Mouse (Mus musculus) embryonic facial prominence, embryonic 11.5 days (tissue): ENCODE results near the gene Cfc1. TPM values are rescaled to one million over a fixed set of nuclear protein-coding genes. Genes with fewer than 3 reads are reported as not detected.
"Not testable (repeated sequence)": the region's sequence is repeated elsewhere in the genome, so short reads cannot be mapped to it uniquely, and the experiment has no call there.

Source experiments
- ATAC-seq: fragments of 200-750 bp; cut with Nextera tagmentation; replicated peaks from 2 replicates; pipeline ENCODE4 v1.8.0; 2017; ENCODE audit warnings: low read depth; ENCODE audit not compliant: insufficient number of reproducible peaks, low FRiP score, low TSS enrichment
- DNase-seq: peaks from one replicate; pipeline ENCODE4 v3.0.0-alpha.2; 2015; ENCODE audit warnings: low spot score
- H3K27ac ChIP-seq: fragments of 300-500 bp; sonication (generic); replicated peaks from 2 replicates; pipeline ENCODE4 v1.5.1; 2014; ENCODE audit warnings: mild to moderate bottlenecking, low read depth, low read length, control low read depth
- H3K27me3 ChIP-seq: fragments of 300-500 bp; sonication (generic); 2 replicates; pipeline ENCODE4 v1.6.1; 2014; ENCODE audit warnings: mild to moderate bottlenecking, low read length, moderate library complexity, mixed read lengths; ENCODE audit not compliant: control insufficient read depth, insufficient read depth
- H3K36me3 ChIP-seq: fragments of 300-500 bp; sonication (generic); replicated peaks from 2 replicates; pipeline ENCODE4 v1.6.1; 2014; ENCODE audit warnings: low read depth, mild to moderate bottlenecking, low read length, moderate library complexity, mixed read lengths; ENCODE audit not compliant: control insufficient read depth, insufficient read depth
- H3K4me1 ChIP-seq: fragments of 300-500 bp; sonication (generic); 2 replicates; pipeline ENCODE4 v1.6.1; 2014; ENCODE audit warnings: low read length, mixed read lengths; ENCODE audit not compliant: control insufficient read depth, insufficient read depth
- H3K4me2 ChIP-seq: fragments of 300-500 bp; sonication (generic); 2 replicates; pipeline ENCODE4 v1.6.1; 2014; ENCODE audit warnings: low read depth, mild to moderate bottlenecking, control low read depth, low read length, moderate library complexity
- H3K4me3 ChIP-seq: fragments of 300-500 bp; sonication (generic); 2 replicates; pipeline ENCODE4 v1.5.1; 2014; ENCODE audit warnings: low read depth, low read length, control low read depth
- H3K9ac ChIP-seq: fragments of 300-500 bp; sonication (generic); replicated peaks from 2 replicates; pipeline ENCODE4 v1.6.1; 2014; ENCODE audit warnings: mild to moderate bottlenecking, control low read depth, low read length
- H3K9me3 ChIP-seq: fragments of 300-500 bp; sonication (generic); replicated peaks from 2 replicates; pipeline ENCODE4 v1.6.1; 2016; ENCODE audit warnings: mild to moderate bottlenecking, low read length, inconsistent platforms, mixed read lengths; ENCODE audit not compliant: control insufficient read depth
- WGBS: fragments of 180-500 bp; shearing (Covaris S2); extraction: QIAGEN DNeasy Blood & Tissue Kit; methylation state at CpG from one replicate; pipeline ENCODE4 v1.1.7; 2014; 5-methylcytosine and 5-hydroxymethylcytosine counted together
- polyA plus RNA-seq: library from polyadenylated mRNA; unstranded; fragments of >200 nt; fragmentation: Nextera tagmentation; extraction: Ambion mirVana; gene quantifications from 2 replicates; pipeline ENCODE4 v1.2.1, GENCODE M21; 2014

Gene Cfc1
- polyA plus RNA-seq, 1 experiment from 2014 or later, result not detected

DNA sequence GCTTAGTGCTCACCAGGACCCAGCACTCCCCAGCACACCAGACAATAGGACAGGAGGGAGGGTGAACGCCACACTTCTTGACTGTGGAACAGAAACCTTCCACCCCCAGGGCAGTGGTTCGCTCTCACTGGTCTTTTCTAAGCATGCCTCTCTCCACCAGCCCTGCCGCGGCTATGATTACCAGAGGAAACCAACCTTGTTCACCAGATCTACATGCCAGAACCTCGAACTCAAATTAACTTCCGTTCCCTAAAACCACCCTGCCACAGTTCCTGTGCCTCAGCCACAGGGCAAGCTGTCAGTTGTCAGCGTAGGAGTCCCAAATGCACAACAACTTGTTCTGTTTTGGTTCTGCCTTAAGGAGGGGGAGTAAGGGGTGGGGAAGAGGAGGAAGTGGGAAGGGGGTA is 24.9 kb upstream of the Cfc1 start:
- Histone ChIP-seq H3K4me2 (peak overlapping the region; percentile 25), H3K36me3 (no peaks in the 10 kb centered on the region), H3K27me3 (no peaks in the 10 kb centered on the region), H3K9me3 (no peaks in the 10 kb centered on the region), H3K27ac (no peak overlapping the region), H3K4me3 (no peak overlapping the region), H3K9ac (no peak overlapping the region), H3K4me1 (no peaks in the 10 kb centered on the region)
- ATAC-seq, result no peak
- DNase-seq, result peak; percentile 19
- WGBS, result 5% methylated on average over 7 of the region's 7 CpGs

DNA sequence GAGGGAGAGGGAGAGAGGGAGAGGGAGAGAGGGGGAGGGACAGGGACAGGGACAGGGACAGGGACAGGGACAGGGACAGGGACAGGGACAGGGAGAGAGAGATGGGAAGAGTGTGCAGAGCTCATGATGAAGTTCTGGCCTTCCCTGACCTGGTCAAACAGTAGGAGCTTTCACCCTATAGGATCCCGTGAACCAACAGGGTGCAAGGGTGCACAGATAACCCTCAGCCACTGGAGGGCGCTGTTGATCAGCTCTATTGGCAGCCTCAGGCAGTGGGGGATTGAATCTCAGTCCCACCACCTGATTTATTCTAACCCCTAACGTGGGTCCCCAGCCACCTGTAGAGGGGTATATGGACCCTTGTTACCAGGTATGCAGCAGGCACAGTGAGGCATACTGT is 24.4 kb upstream of the Cfc1 start:
- Histone ChIP-seq H3K4me1 (no peaks in the 10 kb centered on the region), H3K9me3 (no peaks in the 10 kb centered on the region), H3K4me2 (no peak overlapping the region), H3K27me3 (no peaks in the 10 kb centered on the region), H3K36me3 (no peaks in the 10 kb centered on the region), H3K27ac (no peak overlapping the region), H3K4me3 (no peak overlapping the region), H3K9ac (no peak overlapping the region)
- ATAC-seq (no peak; the same call in 1 of the 2 replicates), DNase-seq (peak; percentile 64)
- WGBS, result 6% methylated on average over 3 of the region's 3 CpGs

DNA sequence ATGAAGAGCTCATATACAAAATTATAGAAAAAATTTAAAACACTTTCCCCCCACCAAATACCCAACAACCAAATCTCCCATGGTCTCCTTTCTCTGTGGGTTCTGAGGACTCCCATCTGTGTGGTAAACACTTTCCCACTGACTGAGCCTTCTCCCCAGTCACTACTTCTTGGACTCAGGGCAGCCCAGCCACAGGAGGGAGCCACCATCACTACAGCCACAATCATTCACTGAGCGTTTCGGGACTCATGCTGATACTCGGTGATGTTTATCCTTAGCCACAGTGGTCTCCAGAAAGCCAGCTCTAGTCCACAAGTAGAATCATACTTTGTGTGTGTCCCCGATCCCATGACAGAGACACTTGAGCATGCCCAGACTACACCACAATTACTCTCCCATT is 22.4 kb upstream of the Cfc1 start:
- H3K4me3 ChIP-seq, result no peak overlapping the region
- H3K9me3 ChIP-seq, result no peaks in the 10 kb centered on the region
- 81% methylated on average over 4 of the region's 4 CpGs for WGBS
- no peaks in the 10 kb centered on the region for H3K27me3 ChIP-seq
- no peaks in the 10 kb centered on the region for H3K36me3 ChIP-seq
- DNase-seq (no peak), ATAC-seq (no peak)
- no peak overlapping the region for H3K27ac ChIP-seq
- H3K4me2 ChIP-seq, result no peak overlapping the region
- H3K9ac ChIP-seq, result no peak overlapping the region
- H3K4me1 ChIP-seq, result no peaks in the 10 kb centered on the region

DNA sequence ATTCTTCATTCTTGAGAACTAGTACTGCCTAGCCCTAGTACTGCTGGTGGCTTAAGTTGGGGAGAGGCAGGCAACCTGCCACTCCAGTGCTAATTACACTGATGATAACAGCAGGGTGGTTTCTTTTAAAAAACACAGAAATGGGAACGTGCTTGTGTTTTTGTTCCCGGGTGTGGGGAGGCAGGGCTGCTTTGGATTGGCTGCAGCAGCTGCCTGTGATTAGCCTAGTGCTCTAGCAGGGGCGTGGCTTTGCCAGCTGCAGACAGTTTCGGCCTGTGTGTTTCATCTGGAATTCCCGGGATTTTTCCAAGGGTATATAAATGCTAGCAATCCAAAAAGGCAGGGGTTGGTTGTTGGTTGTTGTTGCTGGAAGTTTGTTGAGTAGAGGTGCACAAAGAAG is 18.9 kb upstream of the Cfc1 start:
- no peaks in the 10 kb centered on the region for H3K9me3 ChIP-seq
- ATAC-seq, result no peak
- H3K27me3 ChIP-seq, result no peaks in the 10 kb centered on the region
- no peak overlapping the region for H3K27ac ChIP-seq
- H3K4me1 ChIP-seq, result no peaks in the 10 kb centered on the region
- DNase-seq, result peak; percentile 21
- no peaks in the 10 kb centered on the region for H3K36me3 ChIP-seq
- H3K9ac ChIP-seq, result no peak overlapping the region
- no peak overlapping the region for H3K4me3 ChIP-seq
- H3K4me2 ChIP-seq, result no peak overlapping the region
- WGBS, result 35% methylated on average over 5 of the region's 5 CpGs

DNA sequence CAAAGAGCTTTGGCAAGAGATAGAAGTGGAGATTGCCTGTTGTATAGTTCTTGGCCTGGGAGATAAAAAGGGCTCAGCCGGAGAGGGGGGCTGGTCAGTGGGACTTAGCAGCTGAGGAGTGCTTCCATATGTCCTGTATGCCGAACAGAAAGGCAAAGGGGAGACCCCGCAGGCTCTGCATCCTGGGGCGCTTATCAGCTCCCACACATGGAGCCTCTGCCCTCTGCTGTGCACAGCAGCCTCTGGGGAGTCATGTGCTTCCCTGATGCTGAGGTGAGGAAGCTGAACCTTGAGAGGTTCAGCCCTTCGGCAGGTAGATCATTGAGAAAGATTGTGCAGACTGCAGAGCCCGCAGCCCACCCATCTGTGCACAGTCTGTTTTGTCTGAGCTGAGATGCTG is 18.2 kb upstream of the Cfc1 start:
- not testable (repeated sequence) for H3K4me3 ChIP-seq, ATAC-seq, H3K36me3 ChIP-seq

DNA sequence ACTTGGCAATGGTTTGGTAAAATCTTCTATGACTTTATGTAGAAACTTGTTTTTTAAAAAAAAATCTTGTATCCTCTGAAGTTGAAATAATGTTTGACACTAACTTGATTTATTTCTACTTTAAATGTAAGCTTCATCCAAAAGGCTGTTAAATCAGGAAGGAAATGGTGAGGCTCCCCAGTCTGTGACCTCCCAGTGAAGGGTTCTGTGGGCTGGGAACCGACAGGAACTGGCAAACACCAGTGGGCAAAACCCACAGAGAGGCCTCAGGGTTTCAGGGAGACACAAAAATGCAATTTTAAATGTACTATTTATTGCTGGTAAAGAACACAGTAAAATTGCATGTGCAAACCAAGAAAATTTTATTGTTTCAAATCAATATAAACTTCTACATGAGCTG is 17.7 kb upstream of the Cfc1 start:
- not testable (repeated sequence) for DNase-seq, H3K9me3 ChIP-seq, H3K4me1 ChIP-seq, H3K27me3 ChIP-seq, H3K4me3 ChIP-seq, H3K27ac ChIP-seq, H3K36me3 ChIP-seq, ATAC-seq, H3K4me2 ChIP-seq, H3K9ac ChIP-seq
- WGBS, result 70% methylated on average over 1 of the region's 1 CpGs

More for the DNA sequence above, 18.2 kb upstream of the Cfc1 start:
- not testable (repeated sequence) for H3K9ac ChIP-seq, H3K27me3 ChIP-seq, H3K4me1 ChIP-seq, H3K27ac ChIP-seq, H3K9me3 ChIP-seq, DNase-seq, H3K4me2 ChIP-seq
- 52% methylated on average over 6 of the region's 6 CpGs for WGBS

DNA sequence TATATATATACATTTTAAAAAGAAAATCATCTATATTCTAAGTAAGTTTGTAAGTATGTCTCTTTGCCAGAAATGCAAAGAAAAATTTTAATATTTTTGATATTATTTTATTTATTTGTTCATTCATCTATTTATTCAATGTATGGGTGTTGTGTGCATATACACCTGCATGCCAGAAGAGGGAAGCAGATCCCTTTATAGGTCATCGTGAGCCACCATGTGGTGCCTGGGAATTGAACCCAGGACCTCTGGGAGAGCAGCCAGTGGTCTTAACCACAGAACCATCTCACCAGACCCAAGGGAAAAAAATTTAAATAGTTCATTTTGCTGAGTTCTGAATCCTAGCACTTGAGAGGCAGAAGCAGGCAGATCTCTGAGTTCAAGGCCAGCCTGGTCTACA is 17.2 kb upstream of the Cfc1 start:
- ATAC-seq (no peak), DNase-seq (no peak)
- Histone ChIP-seq H3K4me2 (no peak overlapping the region), H3K9ac (no peak overlapping the region), H3K36me3 (no peaks in the 10 kb centered on the region), H3K4me3 (no peak overlapping the region), H3K4me1 (no peaks in the 10 kb centered on the region), H3K27me3 (no peaks in the 10 kb centered on the region), H3K27ac (no peak overlapping the region), H3K9me3 (no peaks in the 10 kb centered on the region)
- 76% methylated on average over 1 of the region's 1 CpGs for WGBS

DNA sequence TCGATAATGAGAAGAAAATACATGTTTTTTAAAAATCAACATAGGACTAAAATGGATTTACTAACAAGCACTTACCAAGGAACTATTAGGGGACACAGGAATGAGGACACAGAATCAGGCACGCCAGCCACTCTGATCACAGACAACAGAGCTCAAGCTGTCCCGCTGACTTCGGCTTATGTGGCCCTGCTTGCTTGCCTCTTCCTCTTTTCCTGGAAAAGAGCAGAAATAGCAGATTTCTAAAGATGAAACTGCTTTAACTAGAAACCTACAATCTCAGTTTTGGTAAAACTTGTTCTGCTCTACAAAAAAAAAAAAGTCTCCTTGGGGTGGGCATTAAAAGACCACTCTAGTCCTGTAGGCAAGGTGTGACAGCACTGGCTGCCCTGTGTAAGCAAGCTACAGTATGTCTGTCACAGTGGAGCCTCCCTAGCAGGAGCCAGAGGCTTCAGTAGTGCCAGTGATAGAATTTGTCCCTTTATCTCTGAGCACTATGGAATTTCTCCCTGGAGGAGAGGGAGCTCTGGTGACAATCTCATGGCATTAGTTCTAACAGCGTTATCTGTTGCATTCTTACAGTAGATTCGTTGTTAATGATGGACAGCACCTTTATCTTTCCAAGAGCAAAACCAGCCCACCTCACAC is 13.1 kb upstream of the Cfc1 start:
- no peak overlapping the region for H3K4me3 ChIP-seq
- WGBS, result 78% methylated on average over 6 of the region's 6 CpGs
- H3K4me1 ChIP-seq, result no peaks in the 10 kb centered on the region
- no peaks in the 10 kb centered on the region; the same call in 1 of the 2 replicates for H3K27me3 ChIP-seq
- H3K27ac ChIP-seq, result no peak overlapping the region
- ATAC-seq (no peak), DNase-seq (no peak)
- H3K4me2 ChIP-seq, result no peak overlapping the region
- H3K9ac ChIP-seq, result no peak overlapping the region
- H3K36me3 ChIP-seq, result no peaks in the 10 kb centered on the region
- H3K9me3 ChIP-seq, result no peaks in the 10 kb centered on the region
